Mouse (Mus musculus) splenic B cell, adult 2 months (primary cell): ENCODE data around the gene R3hdm2.

Experiments used
- DNase-seq: peaks from one replicate; pipeline ENCODE4 v3.0.0-alpha.2; 2011; ENCODE audit warnings: low read depth, low spot score
- H3K27me3 ChIP-seq: 2 replicates; pipeline ENCODE4 v1.6.1; 2012; ENCODE audit warnings: mild to moderate bottlenecking, low read length, moderate library complexity, mixed read lengths; ENCODE audit not compliant: control insufficient read depth, poor library complexity, insufficient read depth, severe bottlenecking
- H3K36me3 ChIP-seq: 2 replicates; pipeline ENCODE4 v1.6.1; 2012; ENCODE audit warnings: mild to moderate bottlenecking, low read length, moderate library complexity, mixed read lengths; ENCODE audit not compliant: control insufficient read depth, poor library complexity, insufficient read depth, severe bottlenecking

Gene R3hdm2

DNA sequence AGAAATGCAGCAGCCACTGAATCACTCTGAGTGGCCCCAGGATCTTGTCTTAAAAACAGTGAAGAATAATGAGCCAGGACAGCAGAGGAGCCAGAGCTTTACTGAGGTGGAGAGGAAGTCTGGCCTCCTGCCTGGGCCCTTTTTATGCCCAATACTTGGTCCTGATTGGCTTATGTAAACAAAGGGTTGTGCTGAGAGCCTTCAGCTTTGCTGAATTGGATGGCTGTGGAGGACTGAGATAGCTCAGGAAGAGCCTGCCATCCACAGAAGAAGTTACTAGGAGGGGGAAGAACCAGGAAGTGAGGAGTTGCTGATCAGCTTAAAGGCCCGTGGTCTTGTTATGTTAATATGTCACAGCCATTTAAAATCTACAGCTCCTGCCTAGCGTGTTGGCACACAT is 46.5 kb downstream of the R3hdm2 start:
- DNase-seq: no peak
- Histone ChIP-seq H3K27me3 (no peaks in the 10 kb centered on the region), H3K36me3 (no peaks in the 10 kb centered on the region; the same call in 1 of the 2 replicates)

GRCm38 (mm10) chr10:127427107-127427506 is 47.0 kb downstream of the R3hdm2 start:
- no peaks in the 10 kb centered on the region; the same call in 1 of the 2 replicates for H3K36me3 ChIP-seq
- H3K27me3 ChIP-seq: no peaks in the 10 kb centered on the region
- no peak for DNase-seq

DNA sequence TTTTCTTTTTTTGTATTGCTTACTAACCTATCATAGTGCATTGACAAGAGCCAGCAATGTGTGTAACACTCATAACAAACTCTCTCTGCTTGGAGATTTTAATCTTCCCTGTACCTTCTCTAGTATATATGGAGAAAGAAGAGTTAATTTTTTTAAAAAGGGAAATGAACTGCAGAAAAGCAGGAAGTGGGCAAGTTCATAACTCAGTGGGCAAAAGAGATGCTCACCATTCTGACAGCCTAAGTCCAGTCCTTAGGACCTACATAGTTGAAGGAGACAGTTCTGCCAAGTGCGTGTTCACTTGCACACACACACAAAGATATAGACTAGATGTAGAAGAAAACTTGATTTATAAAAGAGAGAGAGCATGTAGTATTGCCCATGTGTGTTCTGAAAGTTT is 47.9 kb downstream of the R3hdm2 start:
- H3K36me3 ChIP-seq: no peaks in the 10 kb centered on the region; the same call in 1 of the 2 replicates
- DNase-seq: peak; percentile 12
- no peaks in the 10 kb centered on the region for H3K27me3 ChIP-seq

GRCm38 (mm10) chr10:127429538-127429937 is 49.4 kb downstream of the R3hdm2 start:
- DNase-seq: no peak
- Histone ChIP-seq H3K27me3 (no peaks in the 10 kb centered on the region), H3K36me3 (no peaks in the 10 kb centered on the region; the same call in 1 of the 2 replicates)

DNA sequence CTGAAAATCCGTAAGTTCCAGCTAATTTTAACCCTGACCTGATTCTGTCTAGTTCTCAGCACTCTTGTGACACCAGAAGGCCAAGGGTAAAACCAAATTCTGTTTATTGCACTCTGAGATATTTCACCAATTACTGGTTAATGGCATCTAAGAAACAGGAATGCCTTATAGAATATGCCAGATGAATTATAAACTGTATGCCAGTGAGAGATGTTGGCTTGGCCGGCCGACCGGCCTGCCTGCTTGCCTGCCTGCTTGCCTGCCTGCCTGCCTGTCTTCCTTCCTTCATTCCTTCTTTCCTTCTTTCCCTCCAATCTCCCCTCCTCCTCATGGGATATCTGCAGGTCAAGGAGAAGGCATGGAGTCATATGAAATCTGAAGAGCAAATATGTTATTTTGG is 52.3 kb downstream of the R3hdm2 start:
- Histone ChIP-seq H3K36me3 (no peaks in the 10 kb centered on the region), H3K27me3 (no peaks in the 10 kb centered on the region)
- no peak for DNase-seq

- Histone ChIP-seq H3K27me3 (no peaks in the 10 kb centered on the region), H3K36me3 (0 out of 2 replicates have a peak, but pooled peaks cover 2% of the 10 kb centered on the region)
- no peak for DNase-seq
Measured at GRCm38 (mm10) chr10:127437354-127438113, 57.4 kb downstream of the R3hdm2 start.

DNA sequence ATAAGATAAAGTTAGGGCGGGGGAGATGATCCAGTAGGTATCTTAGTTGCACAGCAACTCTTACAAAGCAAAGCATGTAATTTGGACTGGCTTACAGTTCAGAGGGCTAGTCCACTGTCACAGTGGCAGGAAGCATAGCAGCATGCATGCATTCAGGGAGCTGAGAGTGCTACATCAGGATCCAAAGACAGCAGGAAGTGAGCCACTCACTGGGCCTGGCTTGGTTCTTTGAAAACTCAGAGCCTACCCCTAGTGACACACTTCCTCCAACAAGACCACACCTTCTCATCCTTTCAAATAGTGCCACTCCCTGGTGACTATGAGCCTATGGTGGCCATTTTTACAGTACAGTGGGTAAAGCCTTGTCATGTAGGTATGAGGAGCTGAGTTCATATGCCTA is 73.6 kb downstream of the R3hdm2 start:
- Histone ChIP-seq H3K36me3 (peaks cover 6% of the 10 kb centered on the region), H3K27me3 (no peaks in the 10 kb centered on the region)
- no peak for DNase-seq

- no peaks in the 10 kb centered on the region for H3K27me3 ChIP-seq
- H3K36me3 ChIP-seq: peaks cover 24% of the 10 kb centered on the region
- DNase-seq: no peak
Measured at GRCm38 (mm10) chr10:127462411-127463096, 82.4 kb downstream of the R3hdm2 start.

- Histone ChIP-seq H3K36me3 (peaks cover 14% of the 10 kb centered on the region), H3K27me3 (no peaks in the 10 kb centered on the region)
- no peak for DNase-seq
Measured at GRCm38 (mm10) chr10:127471281-127471988, 91.3 kb downstream of the R3hdm2 start.

- H3K36me3 ChIP-seq: peaks cover 12% of the 10 kb centered on the region
- H3K27me3 ChIP-seq: no peaks in the 10 kb centered on the region
- DNase-seq: no peak
Measured at GRCm38 (mm10) chr10:127472722-127473121, 92.6 kb downstream of the R3hdm2 start.

- no peak for DNase-seq
Measured at GRCm38 (mm10) chr10:127475175-127475574, 95.0 kb downstream of the R3hdm2 start.

GRCm38 (mm10) chr10:127476541-127476940 is 96.4 kb downstream of the R3hdm2 start:
- Histone ChIP-seq H3K36me3 (peaks cover 9% of the 10 kb centered on the region), H3K27me3 (no peaks in the 10 kb centered on the region)
- no peak for DNase-seq

More at GRCm38 (mm10) chr10:127475175-127475574, 95.0 kb downstream of the R3hdm2 start:
- Histone ChIP-seq H3K36me3 (peaks cover 9% of the 10 kb centered on the region), H3K27me3 (no peaks in the 10 kb centered on the region)

GRCm38 (mm10) chr10:127477301-127477700 is 97.2 kb downstream of the R3hdm2 start:
- no peak for DNase-seq
- no peaks in the 10 kb centered on the region for H3K27me3 ChIP-seq
- peaks cover 9% of the 10 kb centered on the region for H3K36me3 ChIP-seq

- peak; percentile 45 for DNase-seq
- Histone ChIP-seq H3K36me3 (peaks cover 10% of the 10 kb centered on the region), H3K27me3 (no peaks in the 10 kb centered on the region)
Measured at GRCm38 (mm10) chr10:127479131-127479530, 99.0 kb downstream of the R3hdm2 start.
